9 mouse cellular contexts compared by ENCODE assay signal in the genomic region with DNA sequence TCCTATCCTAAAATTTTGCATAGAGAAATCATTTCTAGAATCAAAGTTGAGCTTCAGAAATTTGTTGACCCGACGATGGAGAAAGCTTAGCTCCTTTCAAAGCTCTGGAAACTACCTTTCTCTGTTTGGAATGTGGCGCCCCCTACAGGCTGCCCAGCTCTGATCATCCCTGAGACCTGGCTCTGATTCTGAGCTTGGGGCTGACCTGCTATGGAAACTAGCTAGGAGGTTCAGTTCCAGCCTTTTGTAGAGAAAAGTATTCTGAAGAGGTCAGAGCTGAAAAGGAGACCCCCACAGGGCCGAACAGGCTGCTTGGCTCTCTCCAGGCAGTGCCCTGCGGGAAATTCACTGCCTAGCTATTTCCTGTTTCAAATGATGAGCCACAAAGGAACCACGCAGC.
A peak's percentile ranks its signal among the peaks of the same experiment; 100 is the strongest.
DNase-seq lines count a peak whose midpoint lies in the region; ATAC-seq and TF ChIP-seq lines count a peak whose summit lies in the region.
"Had no signal": no experiment of that assay in that cellular context is flagged by ENCODE, and none has a peak within 500 bp of the region (broad histone marks: within the 10 kb centered on the region; RNA-seq: fewer than 3 reads in every experiment).

No protein-coding gene starts in this region.

- DNase-seq in intestine, embryonic 14.5 days (ENCODE audit: low spot score) = peak; percentile 84
- peak; percentile 70 for DNase-seq in MEL (ENCODE audit: low read depth, low spot score)
- peak; percentile 51 for DNase-seq in cerebellum, adult 8-10 months
- peak; percentile 35 to 39 for DNase-seq in gastrocnemius, postnatal 36 days
- DNase-seq in limb, embryonic 11.5 days (ENCODE audit: low spot score) = peak; percentile 87
- peak; percentile 79 for DNase-seq in retina, embryonic 14.5 days (ENCODE audit: low spot score)

- H3K4me1 ChIP-seq in intestine, embryonic 14.5 days (replicated peaks; ENCODE audit: control insufficient read depth, insufficient read depth, low read length) = peaks cover 16% of the 10 kb centered on the region
- 0 out of 2 replicates have a peak, but pooled peaks cover 2% of the 10 kb centered on the region for H3K4me1 ChIP-seq in intestine, embryonic 15.5 days (replicated peaks)
- peaks cover 0 to 9% of the 10 kb centered on the region in 2 experiments; a peak in 2 of 4 replicates for H3K4me1 ChIP-seq in MEL (ENCODE audit: control insufficient read depth in 1 of 2, insufficient read depth in 2 of 2, low read length in 2 of 2)
- peaks cover 28% of the 10 kb centered on the region for H3K4me1 ChIP-seq in limb, embryonic 11.5 days (ENCODE audit: control insufficient read depth, insufficient read depth, low read length)

- TF ChIP-seq POLR2A in MEL (IDR thresholded peaks at IDR 0.05; ENCODE audit: control insufficient read depth in 1 of 2, insufficient read depth in 1 of 2, low read depth in 1 of 2, low read length in 2 of 2, poor library complexity in 1 of 2) = no peak

- TF ChIP-seq CTCF in MEL (IDR thresholded peaks at IDR 0.05 in 2 of 3, conservative IDR thresholded peaks at IDR 0.05 in 1 of 3; ENCODE audit: control insufficient read depth in 1 of 3, insufficient read depth in 1 of 3, low read depth in 2 of 3, low read length in 3 of 3, poor library complexity in 1 of 3, severe bottlenecking in 1 of 3) = peak; percentile 73 to 94 (median 91)

- H3K9ac ChIP-seq in intestine, embryonic 14.5 days (ENCODE audit: low read length) = no peak overlapping the region
- H3K9ac ChIP-seq in intestine, embryonic 15.5 days = no peak overlapping the region
- no peak overlapping the region for H3K9ac ChIP-seq in MEL (ENCODE audit: control insufficient read depth, low read depth, low read length, poor library complexity, severe bottlenecking)
- H3K9ac ChIP-seq in limb, embryonic 11.5 days (ENCODE audit: low read length) = no peak overlapping the region

- no peaks in the 10 kb centered on the region for H3K79me2 ChIP-seq in MEL (ENCODE audit: control insufficient read depth, insufficient read depth, low read length, poor library complexity)

- ATAC-seq in intestine, embryonic 14.5 days (replicated peaks; ENCODE audit: low FRiP score, low TSS enrichment, low read depth) = no peak
- no peak for ATAC-seq in intestine, embryonic 15.5 days
- ATAC-seq in limb, embryonic 11.5 days (ENCODE audit: insufficient number of reproducible peaks, low FRiP score, low TSS enrichment, low read depth) = no peak
- ATAC-seq in megakaryocyte, adult 5-6 weeks (ENCODE audit: poor library complexity, severe bottlenecking) = no peak

- 39% methylated on average over 6 of the region's 6 CpGs for WGBS in intestine, embryonic 14.5 days
- 35% methylated on average over 6 of the region's 6 CpGs for WGBS in intestine, embryonic 15.5 days
- 19% methylated on average over 6 of the region's 6 CpGs for WGBS in limb, embryonic 11.5 days

- TF ChIP-seq RAD21 in MEL (IDR thresholded peaks at IDR 0.05; ENCODE audit: low read depth, low read length) = peak; percentile 91

- no peaks in the 10 kb centered on the region for H3K36me3 ChIP-seq in intestine, embryonic 14.5 days (ENCODE audit: control insufficient read depth, insufficient read depth, low read length)
- H3K36me3 ChIP-seq in intestine, embryonic 15.5 days = no peaks in the 10 kb centered on the region
- H3K36me3 ChIP-seq in MEL (ENCODE audit: control insufficient read depth in 1 of 2, insufficient read depth in 2 of 2, low read length in 2 of 2) = peaks cover 0 to 5% of the 10 kb centered on the region in 2 experiments; a peak in 1 of 4 replicates
- H3K36me3 ChIP-seq in limb, embryonic 11.5 days (ENCODE audit: control insufficient read depth, insufficient read depth, low read length) = no peaks in the 10 kb centered on the region

- H3K9me3 ChIP-seq in intestine, embryonic 14.5 days (ENCODE audit: control insufficient read depth, low read length) = no peaks in the 10 kb centered on the region
- no peaks in the 10 kb centered on the region for H3K9me3 ChIP-seq in intestine, embryonic 15.5 days
- H3K9me3 ChIP-seq in MEL (replicated peaks; ENCODE audit: insufficient read depth, low read length) = no peaks in the 10 kb centered on the region
- H3K9me3 ChIP-seq in limb, embryonic 11.5 days (ENCODE audit: control insufficient read depth, low read length) = no peaks in the 10 kb centered on the region

- intact Hi-C loops in gastrocnemius, postnatal 36 days (cut with DNase I) = loop anchor here (5.0 kb wide), 2 partner anchors 378 to 583 kb away; no protein-coding TSS in a partner anchor

- TF ChIP-seq EP300 in MEL (IDR thresholded peaks at IDR 0.05; ENCODE audit: low read depth in 1 of 2, low read length in 2 of 2) = no peak

- no peak overlapping the region for H3K4me3 ChIP-seq in intestine, embryonic 14.5 days (ENCODE audit: low read depth, low read length)
- no peak overlapping the region for H3K4me3 ChIP-seq in intestine, embryonic 15.5 days (replicated peaks)
- H3K4me3 ChIP-seq in MEL (ENCODE audit: control insufficient read depth in 1 of 2, insufficient read depth in 1 of 2, low read depth in 2 of 2, low read length in 2 of 2) = no peak overlapping the region
- H3K4me3 ChIP-seq in limb, embryonic 11.5 days (ENCODE audit: low read depth, low read length) = no peak overlapping the region
- H3K4me3 ChIP-seq: erythroblast, embryonic 14.5 days had no signal

- no peaks in the 10 kb centered on the region for H3K27me3 ChIP-seq in intestine, embryonic 14.5 days (replicated peaks; ENCODE audit: control insufficient read depth, insufficient read depth, low read length)
- H3K27me3 ChIP-seq in intestine, embryonic 15.5 days (replicated peaks) = no peaks in the 10 kb centered on the region
- no peaks in the 10 kb centered on the region for H3K27me3 ChIP-seq in MEL (ENCODE audit: control insufficient read depth in 1 of 2, insufficient read depth in 2 of 2, low read length in 2 of 2)
- H3K27me3 ChIP-seq in limb, embryonic 11.5 days (ENCODE audit: control insufficient read depth, insufficient read depth, low read length) = no peaks in the 10 kb centered on the region

- H3K4me2 ChIP-seq in intestine, embryonic 14.5 days (ENCODE audit: low read length) = no peak overlapping the region
- H3K4me2 ChIP-seq in intestine, embryonic 15.5 days (replicated peaks) = no peak overlapping the region
- no peak overlapping the region for H3K4me2 ChIP-seq in limb, embryonic 11.5 days (ENCODE audit: low read depth, severe bottlenecking)

- no peak overlapping the region for H3K27ac ChIP-seq in intestine, embryonic 14.5 days (ENCODE audit: low read depth)
- no peak overlapping the region for H3K27ac ChIP-seq in intestine, embryonic 15.5 days
- H3K27ac ChIP-seq in MEL (ENCODE audit: control insufficient read depth, low read depth, low read length) = no peak overlapping the region
- peak overlapping the region; percentile 60; the same call in 1 of the 2 replicates for H3K27ac ChIP-seq in limb, embryonic 11.5 days (replicated peaks; ENCODE audit: low read depth, low read length)

TF ChIP-seq in MEL, 35 proteins besides CTCF, POLR2A, EP300 and RAD21:
- TF ChIP-seq SMC3 (IDR thresholded peaks at IDR 0.05; ENCODE audit: low read depth, low read length) (peak; percentile 86), MYC (IDR thresholded peaks at IDR 0.05; ENCODE audit: low read depth, low read length) (no peak), TCF12 (IDR thresholded peaks at IDR 0.05; ENCODE audit: low read depth, low read length) (no peak), ZC3H11A (IDR thresholded peaks at IDR 0.05; ENCODE audit: low read depth, low read length) (peak; percentile 89)
TF ChIP-seq in MEL: peak in this region for 2.

Comparison
In these comparisons a context has a peak if more than half of its experiments do, and no peak if none do; other contexts are left out.
1. DNase-seq: peak in every context shown above with its lines; median percentile 87 in limb, embryonic 11.5 days; 84 in intestine, embryonic 14.5 days; 79 in retina, embryonic 14.5 days; 70 in MEL; 51 in cerebellum, adult 8-10 months; 37 in gastrocnemius, postnatal 36 days.